Mouse (Mus musculus): Measurements from ENCODE around the gene Vcl.

GRCm38 (mm10) chr14:21029025-21029659 is 99.9 kb downstream of the Vcl start:
- no peak for TF ChIP-seq POLR2A (IDR thresholded peaks at IDR 0.05; ENCODE audit: low read depth, low read length)
- TF ChIP-seq CTCF (IDR thresholded peaks at IDR 0.05; ENCODE audit: extremely low read depth, insufficient read depth, insufficient read length, insufficient replicate concordance) = no peak
